Mouse (Mus musculus) megakaryocyte-erythroid progenitor cell, adult 5 weeks (primary cell): ENCODE data around the gene Ppan. TPM values are rescaled to one million over a fixed set of nuclear protein-coding genes. Genes with fewer than 3 reads are reported as not detected.

Experiments used
- polyA plus RNA-seq: library from polyadenylated mRNA; stranded (reverse); fragments of >175 nt; gene quantifications from 2 replicates; pipeline ENCODE4 v1.2.3, GENCODE M21; 2012

Ppan gene
- polyA plus RNA-seq, result 281 and 400 TPM in 2 replicates

GRCm38 (mm10) chr9:20887704-20888385, at the start of gene Ppan:
TSS of gene Ppan (plus strand) at chr9:20888175.

GRCm38 (mm10) chr9:20868448-20869001, 19.4 kb upstream of the Ppan start, which contains the start of gene A230050P20Rik:
TSS of gene A230050P20Rik (plus strand) at chr9:20868642.

GRCm38 (mm10) chr9:20879097-20879792, 8.7 kb upstream of the Ppan start, which contains the start of gene Angptl6:
TSS of gene Angptl6 (minus strand) at chr9:20879727.

GRCm38 (mm10) chr9:20898511-20899073, 10.6 kb downstream of the Ppan start, which contains the start of gene Eif3g:
TSS of gene Eif3g (minus strand) at chr9:20898623.

Other genes starting within 250 kb of the Ppan start
- 16.2 and 18.3 TPM in 2 replicates for gene Ubl5, start 245.3 kb upstream of the Ppan start, polyA plus RNA-seq
- gene Fbxl12, start 243.4 kb upstream of the Ppan start, polyA plus RNA-seq, result 25.0 and 30.8 TPM in 2 replicates
- gene Pin1, start 236.1 kb upstream of the Ppan start, polyA plus RNA-seq, result 23.0 and 26.3 TPM in 2 replicates
- 0.13 TPM in 2 replicates for gene Olfm2, start 141.8 kb upstream of the Ppan start, polyA plus RNA-seq
- 0.70 and 2.1 TPM in 2 replicates for gene Col5a3, start 73.1 kb upstream of the Ppan start, polyA plus RNA-seq
- not detected in 2 replicates for gene Rdh8, start 69.7 kb upstream of the Ppan start, polyA plus RNA-seq
- gene A230050P20Rik, start 19.5 kb upstream of the Ppan start, polyA plus RNA-seq, result 124 and 174 TPM in 2 replicates
- 2.7 and 4.1 TPM in 2 replicates for gene Angptl6, start 8.4 kb upstream of the Ppan start, polyA plus RNA-seq
- gene Eif3g, start 10.4 kb downstream of the Ppan start, polyA plus RNA-seq, result 554 and 634 TPM in 2 replicates
- 124 and 137 TPM in 2 replicates for gene Dnmt1, start 71.7 kb downstream of the Ppan start, polyA plus RNA-seq
- gene S1pr2, start 88.6 kb downstream of the Ppan start, polyA plus RNA-seq, result 4.0 and 5.2 TPM in 2 replicates
- 111 and 114 TPM in 2 replicates for gene Mrpl4, start 114.6 kb downstream of the Ppan start, polyA plus RNA-seq
- 23.4 and 36.2 TPM in 2 replicates for gene Icam1, start 127.8 kb downstream of the Ppan start, polyA plus RNA-seq
- gene Icam4, start 141.2 kb downstream of the Ppan start, polyA plus RNA-seq, result 21.8 and 32.7 TPM in 2 replicates
- 0.32 and 0.57 TPM in 2 replicates for gene Icam5, start 143.9 kb downstream of the Ppan start, polyA plus RNA-seq
- gene Zglp1, start 178.9 kb downstream of the Ppan start, polyA plus RNA-seq, result 3.1 and 7.5 TPM in 2 replicates
- gene Gm49373, start 184.9 kb downstream of the Ppan start, polyA plus RNA-seq, result 1.6 and 2.0 TPM in 2 replicates
- 26.8 and 32.5 TPM in 2 replicates for gene Fdx1l, start 185.4 kb downstream of the Ppan start, polyA plus RNA-seq
- gene Gm38431, start 203.8 kb downstream of the Ppan start, polyA plus RNA-seq, result 283 and 327 TPM in 2 replicates
- 94.4 and 110 TPM in 2 replicates for gene Raver1, start 203.8 kb downstream of the Ppan start, polyA plus RNA-seq
- gene Tyk2, start 243.1 kb downstream of the Ppan start, polyA plus RNA-seq, result 36.6 and 36.8 TPM in 2 replicates